Mouse (Mus musculus) stomach, postnatal 0 days (tissue): Measurements from ENCODE around the gene Mpig6b. TPM values are rescaled to one million over a fixed set of nuclear protein-coding genes. Genes with fewer than 3 reads are reported as not detected.

Experiments
- ATAC-seq: fragments of 200-750 bp; cut with Nextera tagmentation; 2 replicates; pipeline ENCODE4 v1.8.0; 2017; ENCODE audit not compliant: low FRiP score, low TSS enrichment
- DNase-seq: peaks from one replicate; pipeline ENCODE4 v3.0.0-alpha.2; 2016; ENCODE audit warnings: low spot score
- H3K27ac ChIP-seq: fragments of 300-500 bp; sonication (generic); replicated peaks from 2 replicates; pipeline ENCODE4 v1.5.1; 2014; ENCODE audit warnings: mild to moderate bottlenecking, control low read depth
- H3K27me3 ChIP-seq: fragments of 300-500 bp; sonication (generic); 2 replicates; pipeline ENCODE4 v1.6.1; 2014; ENCODE audit warnings: low read length; ENCODE audit not compliant: control insufficient read depth, insufficient read depth
- H3K36me3 ChIP-seq: fragments of 300-500 bp; sonication (generic); 2 replicates; pipeline ENCODE4 v1.6.1; 2014; ENCODE audit warnings: low read length, mixed read lengths; ENCODE audit not compliant: control insufficient read depth, insufficient read depth
- H3K4me1 ChIP-seq: fragments of 300-500 bp; sonication (generic); replicated peaks from 2 replicates; pipeline ENCODE4 v1.6.1; 2014; ENCODE audit warnings: antibody characterized with exemption; ENCODE audit not compliant: control insufficient read depth, insufficient read depth
- H3K4me2 ChIP-seq: fragments of 300-500 bp; sonication (generic); replicated peaks from 2 replicates; pipeline ENCODE4 v1.6.1; 2014; ENCODE audit warnings: low read depth, mild to moderate bottlenecking, control low read depth, moderate library complexity
- H3K4me3 ChIP-seq: fragments of 300-500 bp; sonication (generic); 2 replicates; pipeline ENCODE4 v1.5.1; 2014; ENCODE audit warnings: low read depth, low read length, control low read depth
- H3K9ac ChIP-seq: fragments of 300-500 bp; sonication (generic); 2 replicates; pipeline ENCODE4 v1.6.1; 2014; ENCODE audit warnings: mild to moderate bottlenecking, low read length, control low read depth, mixed read lengths
- H3K9me3 ChIP-seq: fragments of 300-500 bp; sonication (generic); 2 replicates; pipeline ENCODE4 v1.6.1; 2016; ENCODE audit warnings: low read length; ENCODE audit not compliant: control insufficient read depth
- CTCF ChIP-seq: IDR thresholded peaks from 2 replicates; pipeline ENCODE4 v1.5.1; 2016; ENCODE audit warnings: antibody characterized with exemption, low read depth, mild to moderate bottlenecking, moderate library complexity
- EP300 ChIP-seq: optimal IDR thresholded peaks from 2 replicates; pipeline ENCODE3; 2016; ENCODE audit warnings: antibody characterized with exemption
- WGBS: fragments of 180-500 bp; shearing (Covaris S2); extraction: QIAGEN DNeasy Blood & Tissue Kit; methylation state at CpG from one replicate; pipeline ENCODE4 v1.1.7; 2014; 5-methylcytosine and 5-hydroxymethylcytosine counted together
- polyA plus RNA-seq: library from polyadenylated mRNA; unstranded; fragments of >200 nt; fragmentation: Nextera tagmentation; extraction: Ambion mirVana; gene quantifications from 2 replicates; pipeline ENCODE4 v1.2.1, GENCODE M21; 2015

Mpig6b gene
- polyA plus RNA-seq, 1 experiment from 2014 or later: 0.49 TPM

DNA sequence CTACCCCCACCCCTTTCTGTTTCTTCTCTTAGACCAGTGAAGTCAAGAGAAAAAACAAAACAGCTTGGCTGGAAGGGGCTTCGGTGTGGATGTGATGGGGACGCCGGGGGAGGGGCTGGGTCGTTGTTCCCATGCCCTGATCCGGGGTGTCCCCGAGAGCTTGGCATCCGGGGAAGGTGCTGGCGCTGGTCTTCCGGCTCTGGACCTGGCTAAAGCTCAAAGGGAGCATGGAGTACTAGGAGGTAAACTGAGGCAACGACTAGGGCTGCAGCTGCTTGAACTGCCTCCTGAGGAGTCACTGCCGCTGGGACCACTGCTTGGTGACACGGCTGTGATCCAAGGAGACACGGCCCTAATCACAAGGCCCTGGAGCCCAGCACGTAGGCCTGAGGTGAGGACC lies 5.9 kb downstream of the Mpig6b start:
- Histone ChIP-seq H3K9me3 (no peaks in the 10 kb centered on the region), H3K4me3 (peak overlapping the region; percentile 65), H3K27me3 (no peaks in the 10 kb centered on the region), H3K4me1 (0 out of 2 replicates have a peak, but pooled peaks cover 2% of the 10 kb centered on the region), H3K4me2 (peak overlapping the region; percentile 63), H3K36me3 (peaks cover 24% of the 10 kb centered on the region), H3K27ac (peak overlapping the region; percentile 40; the same call in 1 of the 2 replicates), H3K9ac (peak overlapping the region; percentile 79)
- TF ChIP-seq CTCF (no peak), EP300 (no peak)
- DNase-seq (no peak), ATAC-seq (no peak)
- WGBS: 18% methylated on average over 14 of the region's 14 CpGs

- TF ChIP-seq EP300 (no peak), CTCF (peak; percentile 79)
- peak within 1 kb of the TSS; percentile 79 for H3K9ac ChIP-seq
- peak; percentile 85 for DNase-seq
These were observed 6.8 kb downstream of the Mpig6b start, which contains the start of gene Ddah2 for GRCm38 (mm10) chr17:35058911-35059892. Gene Ddah2 (plus strand): TSS chr17:35059035.

DNA sequence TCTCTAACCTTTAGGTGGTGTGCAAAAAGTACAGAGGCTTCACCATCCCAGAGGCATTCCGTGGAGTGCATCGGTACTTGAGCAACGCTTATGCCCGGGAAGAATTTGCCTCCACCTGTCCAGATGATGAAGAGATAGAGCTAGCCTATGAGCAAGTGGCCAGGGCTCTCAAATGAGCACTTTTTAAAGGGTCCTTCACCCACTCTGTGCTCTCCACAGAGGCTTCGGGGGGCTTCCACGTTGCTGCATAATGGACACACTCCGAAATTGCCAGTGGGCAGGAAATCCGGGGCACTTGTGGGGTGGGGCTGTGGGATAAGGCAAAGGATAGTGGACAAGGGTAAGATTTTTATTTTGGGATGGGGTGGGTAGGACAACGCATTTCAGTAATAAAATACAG lies 7.7 kb downstream of the Mpig6b start:
- WGBS: 44% methylated on average over 9 of the region's 9 CpGs
- no peaks in the 10 kb centered on the region for H3K27me3 ChIP-seq
- peak overlapping the region; percentile 63 for H3K27ac ChIP-seq
- H3K4me3 ChIP-seq: 0 out of 2 replicates have a peak overlapping the region, but pooled peaks have one; percentile 65
- H3K9me3 ChIP-seq: no peaks in the 10 kb centered on the region
- H3K4me1 ChIP-seq: no peaks in the 10 kb centered on the region
- H3K4me2 ChIP-seq: peak overlapping the region; percentile 63; the same call in 1 of the 2 replicates
- H3K36me3 ChIP-seq: peaks cover 34% of the 10 kb centered on the region
- peak overlapping the region; percentile 38; the same call in 1 of the 2 replicates for H3K9ac ChIP-seq
- DNase-seq (no peak), ATAC-seq (no peak)
- no peak for TF ChIP-seq EP300
- no peak for TF ChIP-seq CTCF

More at GRCm38 (mm10) chr17:35058911-35059892, 6.8 kb downstream of the Mpig6b start, which contains the start of gene Ddah2:
- Histone ChIP-seq H3K27ac (peak within 1 kb of the TSS; percentile 89), H3K9me3 (no peaks in the 10 kb centered on the region), H3K4me3 (peak within 1 kb of the TSS; percentile 65), H3K36me3 (peaks cover 28% of the 10 kb centered on the region), H3K27me3 (no peaks in the 10 kb centered on the region), H3K4me1 (no peaks in the 10 kb centered on the region), H3K4me2 (peak within 1 kb of the TSS; percentile 63)
- WGBS: under 1% methylated on average over 57 of the region's 57 CpGs
- peak; percentile 88 for ATAC-seq

DNA sequence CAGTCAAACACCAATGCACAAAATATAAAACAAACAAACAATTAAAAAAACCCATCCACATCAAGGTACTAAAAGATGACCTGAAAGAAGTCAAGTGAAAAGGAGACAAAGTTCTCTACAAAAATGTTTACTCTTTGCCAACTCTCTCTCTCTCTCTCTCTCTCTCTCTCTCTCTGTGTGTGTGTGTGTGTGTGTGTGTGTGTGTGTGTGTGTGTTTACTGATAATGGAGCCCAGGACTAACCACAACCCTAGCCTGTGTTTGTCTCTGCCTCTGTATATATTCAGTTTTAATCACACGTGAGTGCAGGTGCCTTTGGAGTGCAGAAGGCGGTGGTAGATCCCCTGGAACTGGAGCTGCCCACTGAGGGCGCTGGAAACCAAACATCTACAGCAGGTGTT lies 8.9 kb downstream of the Mpig6b start:
- no peak overlapping the region for H3K4me2 ChIP-seq
- no peak overlapping the region for H3K4me3 ChIP-seq
- H3K36me3 ChIP-seq: peaks cover 40% of the 10 kb centered on the region
- H3K27me3 ChIP-seq: no peaks in the 10 kb centered on the region
- H3K9ac ChIP-seq: no peak overlapping the region
- H3K4me1 ChIP-seq: 0 out of 2 replicates have a peak, but pooled peaks cover 2% of the 10 kb centered on the region
- H3K9me3 ChIP-seq: no peaks in the 10 kb centered on the region
- TF ChIP-seq CTCF (no peak), EP300 (no peak)
- 60% methylated on average over 3 of the region's 3 CpGs for WGBS
- ATAC-seq (no peak), DNase-seq (no peak)
- no peak overlapping the region for H3K27ac ChIP-seq

DNA sequence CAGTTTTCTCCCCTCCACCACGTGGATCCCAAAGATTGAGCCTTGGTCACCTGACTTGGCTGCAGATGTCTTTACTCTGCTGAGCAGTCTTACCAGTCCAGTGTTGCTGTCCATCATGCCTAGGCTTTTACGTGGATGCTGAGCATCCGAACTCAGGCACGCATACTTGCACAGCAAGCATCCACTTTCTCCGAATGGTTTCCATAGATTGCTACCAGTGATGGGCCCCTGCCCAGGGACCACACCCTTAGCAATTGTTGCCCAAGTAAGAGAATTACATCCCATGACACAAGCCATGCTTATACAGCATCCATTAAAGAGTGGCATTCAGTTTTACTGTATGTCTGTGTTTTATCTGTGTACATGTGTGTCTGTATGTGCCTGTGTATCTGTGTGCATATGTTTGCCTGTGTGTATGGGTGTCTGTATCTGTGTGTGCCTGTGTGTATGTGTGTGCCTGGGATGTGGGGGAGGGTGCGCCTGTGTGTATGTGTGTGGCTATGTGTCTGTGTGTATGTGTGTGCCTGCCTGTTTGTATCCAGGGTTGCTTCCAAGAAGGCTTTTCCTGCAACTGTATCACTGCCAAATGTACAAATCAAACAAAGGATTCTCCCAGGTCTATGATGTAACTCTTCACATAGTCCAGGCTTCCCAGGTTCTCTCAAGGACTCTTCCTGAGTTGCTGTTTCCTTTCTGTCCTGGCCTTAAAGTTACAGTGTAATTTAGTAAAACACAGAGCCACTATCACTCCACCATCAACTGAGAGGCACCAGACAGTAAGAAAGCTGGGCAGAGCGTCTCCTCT lies 10.1 kb downstream of the Mpig6b start:
- 83% methylated on average over 7 of the region's 7 CpGs for WGBS
- Histone ChIP-seq H3K36me3 (peaks cover 36% of the 10 kb centered on the region), H3K9me3 (no peaks in the 10 kb centered on the region), H3K27me3 (no peaks in the 10 kb centered on the region), H3K4me2 (no peak overlapping the region), H3K4me1 (0 out of 2 replicates have a peak, but pooled peaks cover 4% of the 10 kb centered on the region), H3K27ac (no peak overlapping the region), H3K9ac (no peak overlapping the region), H3K4me3 (no peak overlapping the region)
- DNase-seq: no peak
- ATAC-seq: no peak
- TF ChIP-seq EP300: no peak
